Mouse (Mus musculus) bone marrow, adult 2 months (tissue): ENCODE measurements around the gene Adcy7. TPM values are rescaled to one million over a fixed set of nuclear protein-coding genes. Genes with fewer than 3 reads are reported as not detected.

Experiments
- H3K27ac ChIP-seq: fragments of 200-500 bp; 2 replicates; pipeline ENCODE4 v1.5.1; 2012; ENCODE audit warnings: low read depth, mild to moderate bottlenecking, control low read depth, inconsistent platforms, low read length; ENCODE audit not compliant: control insufficient read depth, poor library complexity, insufficient read depth
- H3K4me1 ChIP-seq: fragments of 200-500 bp; 2 replicates; pipeline ENCODE4 v1.6.1; 2011; ENCODE audit warnings: low read length; ENCODE audit not compliant: control insufficient read depth, insufficient read depth
- H3K4me3 ChIP-seq: fragments of 200-500 bp; replicated peaks from 2 replicates; pipeline ENCODE3; 2011; ENCODE audit warnings: mild to moderate bottlenecking, low read depth, low read length, control low read depth; ENCODE audit not compliant: control insufficient read depth
- CTCF ChIP-seq: fragments of 200-500 bp; IDR thresholded peaks from 2 replicates; pipeline ENCODE4 v1.5.1; 2011; ENCODE audit warnings: low read length, control low read depth; ENCODE audit not compliant: control insufficient read depth, insufficient read depth
- POLR2A ChIP-seq: fragments of 200-500 bp; IDR thresholded peaks from 2 replicates; pipeline ENCODE4 v1.6.1; 2011; ENCODE audit warnings: low read depth, mild to moderate bottlenecking, control low read depth, low read length, borderline replicate concordance; ENCODE audit not compliant: control insufficient read depth
- WGBS: fragments of 180-500 bp; shearing (Covaris S2); methylation state at CpG from one replicate; pipeline ENCODE4 v1.1.7; 2018; 5-methylcytosine and 5-hydroxymethylcytosine counted together
- polyA plus RNA-seq: library from polyadenylated mRNA; stranded (reverse); fragments of >200 nt; gene quantifications from 2 replicates; pipeline ENCODE4 v1.2.4, GENCODE M21; 2011; ENCODE audit warnings: low replicate concordance; ENCODE audit not compliant: missing spikeins, insufficient read depth, insufficient read length

Gene Adcy7
- polyA plus RNA-seq, 1 experiment, result 66.8 TPM

- TF ChIP-seq CTCF, result no peak
- no peak for TF ChIP-seq POLR2A
Measured at GRCm38 (mm10) chr8:88280904-88281303, 8.7 kb downstream of the Adcy7 start.

GRCm38 (mm10) chr8:88282684-88283083 is 10.5 kb downstream of the Adcy7 start:
- WGBS, result 14% methylated on average over 8 of the region's 8 CpGs
- H3K4me3 ChIP-seq, result no peak overlapping the region
- peaks cover 8% of the 10 kb centered on the region; the same call in 1 of the 2 replicates for H3K4me1 ChIP-seq
- no peak for TF ChIP-seq POLR2A
- peak overlapping the region; percentile 43 for H3K27ac ChIP-seq

More at GRCm38 (mm10) chr8:88280904-88281303, 8.7 kb downstream of the Adcy7 start:
- H3K4me3 ChIP-seq, result no peak overlapping the region
- H3K4me1 ChIP-seq, result peaks cover 8% of the 10 kb centered on the region; the same call in 1 of the 2 replicates
- no peak overlapping the region for H3K27ac ChIP-seq
- WGBS, result 19% methylated on average over 7 of the region's 7 CpGs

- no peak overlapping the region for H3K27ac ChIP-seq
- TF ChIP-seq POLR2A (no peak), CTCF (no peak)
- 71% methylated on average over 13 of the region's 13 CpGs for WGBS
Measured at GRCm38 (mm10) chr8:88283243-88284115, 11.3 kb downstream of the Adcy7 start.

GRCm38 (mm10) chr8:88284738-88285137 is 12.5 kb downstream of the Adcy7 start:
- Histone ChIP-seq H3K4me3 (no peak overlapping the region), H3K27ac (peak overlapping the region; percentile 53; the same call in 1 of the 2 replicates), H3K4me1 (peaks cover 9% of the 10 kb centered on the region; the same call in 1 of the 2 replicates)
- TF ChIP-seq CTCF, result no peak
- no peak for TF ChIP-seq POLR2A
- WGBS, result 78% methylated on average over 7 of the region's 7 CpGs

More at GRCm38 (mm10) chr8:88283243-88284115, 11.3 kb downstream of the Adcy7 start:
- no peak overlapping the region for H3K4me3 ChIP-seq
- H3K4me1 ChIP-seq, result peaks cover 12% of the 10 kb centered on the region; the same call in 1 of the 2 replicates

GRCm38 (mm10) chr8:88285469-88286356 is 13.5 kb downstream of the Adcy7 start:
- peak overlapping the region; percentile 53 for H3K27ac ChIP-seq
- TF ChIP-seq POLR2A (no peak), CTCF (peak; percentile 47; the same call in 1 of the 2 replicates)
- H3K4me1 ChIP-seq, result peaks cover 11% of the 10 kb centered on the region; the same call in 1 of the 2 replicates
- no peak overlapping the region for H3K4me3 ChIP-seq
- 70% methylated on average over 8 of the region's 8 CpGs for WGBS

- Histone ChIP-seq H3K4me1 (peaks cover 12% of the 10 kb centered on the region), H3K27ac (no peak overlapping the region), H3K4me3 (no peak overlapping the region)
- TF ChIP-seq POLR2A, result no peak
- TF ChIP-seq CTCF, result no peak
- 79% methylated on average over 14 of the region's 14 CpGs for WGBS
Measured at GRCm38 (mm10) chr8:88286421-88286960, 14.3 kb downstream of the Adcy7 start.

GRCm38 (mm10) chr8:88288622-88289242 is 16.5 kb downstream of the Adcy7 start:
- 7% methylated on average over 12 of the region's 12 CpGs for WGBS
- Histone ChIP-seq H3K27ac (peak overlapping the region; percentile 88), H3K4me3 (peak overlapping the region; percentile 45), H3K4me1 (peaks cover 14% of the 10 kb centered on the region)
- TF ChIP-seq POLR2A, result peak; percentile 43; the same call in 1 of the 2 replicates
- TF ChIP-seq CTCF, result no peak
